Mouse (Mus musculus): ENCODE data around the gene 2410137M14Rik.

2410137M14Rik gene

DNA sequence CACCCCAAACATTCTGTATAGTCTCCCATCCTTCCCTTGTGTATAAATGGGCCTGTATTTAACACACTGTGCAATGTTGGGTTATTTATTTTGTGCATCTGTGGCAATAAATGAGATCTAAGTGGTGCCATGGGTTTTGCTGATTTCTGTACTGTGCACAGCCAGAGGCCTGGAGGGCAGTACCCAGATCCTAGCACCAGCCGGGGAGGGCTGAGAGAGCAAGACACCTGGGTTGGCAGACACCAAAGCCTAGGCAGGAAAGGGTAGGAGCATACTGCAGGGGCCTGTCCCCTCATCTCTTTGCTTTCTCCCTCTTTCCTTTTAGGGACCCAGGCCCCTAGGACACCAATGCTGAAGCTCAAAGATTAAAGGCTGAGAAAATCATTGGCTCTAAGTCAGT lies 32.8 kb downstream of the 2410137M14Rik start:
- DNase-seq (ENCODE audit: low spot score): no peak

DNA sequence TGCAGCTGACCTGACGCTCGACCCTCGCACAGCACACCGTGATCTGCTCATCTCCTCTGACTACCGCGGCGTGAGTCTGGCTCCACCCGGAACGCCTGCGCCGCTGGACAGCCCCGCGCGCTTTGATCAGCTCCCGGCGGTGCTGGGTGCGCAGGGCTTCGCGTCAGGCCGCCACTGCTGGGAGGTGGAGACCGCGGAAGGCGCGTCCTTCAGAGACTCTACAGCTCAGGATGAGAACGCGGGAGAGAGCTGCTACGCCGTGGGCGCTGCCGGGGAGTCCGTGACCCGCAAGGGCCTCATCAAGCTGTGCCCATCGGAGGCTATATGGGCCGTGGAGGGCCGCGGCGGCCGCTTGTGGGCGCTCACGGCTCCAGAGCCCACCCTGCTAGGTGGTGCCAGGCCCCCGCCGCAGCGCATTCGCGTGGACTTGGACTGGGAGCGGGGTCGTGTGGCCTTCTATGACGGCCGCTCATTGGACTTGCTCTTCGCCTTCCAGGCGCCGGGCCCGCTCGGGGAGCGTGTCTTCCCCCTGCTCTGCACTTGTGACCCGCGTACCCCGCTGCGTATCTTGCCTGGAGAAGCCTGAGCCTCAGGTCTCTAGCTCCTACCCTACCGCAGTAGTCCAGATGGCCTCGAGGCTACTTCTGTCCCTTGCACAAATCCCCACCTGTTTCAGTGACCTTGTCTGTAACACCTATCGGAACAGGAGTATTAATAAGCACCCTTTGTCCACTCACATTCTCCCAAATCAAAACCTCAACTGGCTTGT lies 33.8 kb downstream of the 2410137M14Rik start:
- DNase-seq (ENCODE audit: low spot score): peak; percentile 81

DNA sequence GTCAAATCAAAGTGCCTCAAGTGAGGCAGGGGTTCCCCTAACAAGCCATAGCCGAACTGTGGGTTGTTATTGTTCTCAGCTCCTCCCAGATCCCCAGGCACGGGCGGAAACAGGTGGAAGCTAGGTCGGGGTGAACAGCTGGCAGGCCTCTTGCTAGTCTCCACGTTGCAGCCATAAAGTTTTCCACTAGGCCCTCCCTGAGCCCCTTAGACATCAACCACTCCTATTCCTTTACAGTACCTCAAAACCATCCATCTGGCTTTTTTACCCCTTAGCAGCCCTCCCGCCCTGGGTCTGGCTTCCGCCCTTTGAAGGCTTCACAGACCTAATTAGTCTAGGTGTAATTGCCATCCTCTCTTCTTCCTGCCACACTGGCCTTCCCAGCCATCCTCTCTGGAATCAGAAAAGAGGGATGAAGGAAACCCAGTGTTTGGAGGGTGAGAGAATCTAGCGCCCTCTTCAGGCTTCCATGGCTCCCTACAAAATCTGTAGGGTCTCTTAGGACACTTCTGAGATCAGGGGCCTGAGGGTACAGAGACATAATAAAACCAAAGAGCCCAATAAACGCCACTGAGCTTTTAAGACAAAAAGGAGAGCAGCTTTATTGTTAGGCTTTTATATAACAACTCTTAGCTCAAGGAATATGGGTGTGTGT lies 36.8 kb downstream of the 2410137M14Rik start:
- no peak for DNase-seq (ENCODE audit: low spot score)

DNA sequence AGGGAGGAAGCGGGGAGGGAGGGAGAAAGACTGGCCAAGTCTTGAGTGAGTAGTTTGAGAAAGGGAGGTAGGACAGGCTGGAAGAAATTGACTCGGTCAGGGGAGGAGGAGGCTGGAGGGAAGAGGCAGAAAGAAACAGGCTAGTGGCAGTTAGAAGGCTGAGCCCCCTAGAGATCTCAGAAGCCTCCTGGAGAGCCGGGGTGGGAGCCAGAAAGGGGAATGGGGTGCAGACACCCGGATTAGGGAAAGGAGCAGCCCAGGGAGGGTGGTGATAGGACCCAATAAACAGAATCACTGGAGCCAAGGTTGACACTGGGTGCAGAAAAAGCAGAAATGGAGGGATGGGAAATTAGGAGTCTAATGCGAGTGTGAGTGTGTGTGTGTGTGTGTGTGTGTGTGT lies 37.3 kb downstream of the 2410137M14Rik start:
- DNase-seq (ENCODE audit: low spot score): no peak

DNA sequence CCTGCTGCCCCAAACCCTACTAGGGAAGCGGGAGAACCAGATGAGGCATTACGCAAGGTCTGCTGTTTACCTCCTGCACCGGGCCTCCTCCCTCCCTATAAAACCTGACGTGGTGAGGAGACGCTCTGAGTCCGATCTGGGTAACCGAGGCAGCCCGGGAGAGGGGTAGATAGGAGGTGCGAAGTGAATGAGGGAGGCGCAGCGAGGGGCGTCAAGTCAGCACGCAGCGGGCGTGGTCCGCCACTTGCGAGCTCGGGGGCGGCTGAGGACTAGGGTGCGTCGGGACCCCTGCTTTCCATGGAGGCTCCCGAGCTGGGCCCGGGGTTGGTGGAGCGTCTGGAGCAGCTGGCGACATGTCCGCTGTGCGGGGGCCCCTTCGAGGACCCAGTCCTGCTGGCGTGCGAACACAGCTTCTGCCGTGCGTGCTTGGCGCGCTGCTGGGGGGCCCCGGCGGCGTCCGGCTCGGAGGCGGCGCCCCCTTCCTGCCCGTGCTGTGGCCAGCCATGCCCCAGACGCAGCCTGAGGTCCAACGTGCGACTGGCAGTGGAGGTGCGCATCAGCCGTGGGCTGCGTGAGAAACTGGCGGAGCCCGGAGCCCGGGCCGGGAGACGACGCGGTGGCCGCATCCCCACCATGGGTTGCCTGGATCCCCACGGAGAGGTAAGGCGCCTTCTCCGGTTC lies 38.1 kb downstream of the 2410137M14Rik start, which contains the start of gene Rnf39:
TSS of gene Rnf39 (plus strand) at position 128 of the 681 bp plus-strand sequence.
- DNase-seq (ENCODE audit: low spot score): no peak

DNA sequence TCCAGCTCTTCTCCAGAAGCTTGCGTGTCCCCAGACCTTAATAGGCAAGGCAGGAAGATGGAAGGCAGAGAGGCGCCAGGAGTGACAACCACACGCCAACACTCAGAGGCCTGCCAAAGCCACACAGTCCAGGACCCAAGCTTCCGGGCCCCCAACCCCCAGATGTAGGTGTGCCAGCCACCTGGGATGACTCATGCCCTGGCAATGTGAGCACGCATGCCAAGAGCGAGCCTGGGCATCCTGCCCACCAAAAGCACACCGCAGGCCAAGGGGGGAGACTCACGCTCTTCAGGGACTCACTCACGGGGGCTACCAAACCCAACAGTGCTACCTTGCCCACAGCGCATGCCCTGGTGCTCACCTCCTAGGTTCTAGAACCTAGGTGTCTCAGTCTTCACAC lies 38.6 kb downstream of the 2410137M14Rik start:
- DNase-seq (ENCODE audit: low spot score): no peak

DNA sequence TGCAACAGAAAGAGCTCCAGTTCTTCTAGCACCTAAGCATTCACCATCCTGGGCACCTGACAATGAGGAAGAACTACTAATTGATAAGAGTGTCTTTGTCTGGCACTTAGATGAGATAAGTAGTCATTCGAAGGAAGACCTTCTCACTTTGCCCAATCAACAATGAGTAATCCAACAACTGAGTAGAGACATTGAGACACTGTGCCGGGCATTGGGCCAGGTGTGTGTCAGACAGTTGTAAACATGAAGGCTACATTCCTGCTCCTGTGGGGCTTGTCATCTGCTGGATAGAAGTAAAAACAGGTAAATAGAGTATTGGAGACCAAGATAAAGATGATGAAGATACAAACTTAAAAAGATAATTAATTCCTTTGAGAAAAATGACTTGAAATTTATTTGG lies 43.0 kb downstream of the 2410137M14Rik start:
- DNase-seq (ENCODE audit: low spot score): no peak

DNA sequence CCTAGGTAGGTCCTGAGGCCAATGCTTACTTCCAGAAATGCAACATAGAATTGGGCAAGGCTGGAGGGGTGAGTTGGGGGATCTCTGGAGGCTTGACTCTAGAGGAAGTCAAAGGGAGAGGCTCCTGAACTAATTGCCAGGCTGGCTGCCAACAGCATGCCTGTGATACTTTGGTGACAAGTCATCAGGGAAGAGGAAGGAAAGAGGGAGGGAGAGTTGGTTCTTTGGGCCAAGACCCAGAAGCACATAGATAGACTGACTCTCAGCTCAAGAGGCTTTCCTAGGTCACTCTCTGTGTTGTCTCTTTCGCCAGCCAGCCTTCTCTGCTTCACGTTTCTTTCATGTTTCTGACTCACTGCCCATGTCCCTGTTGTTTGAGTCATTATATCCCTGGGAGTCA lies 49.2 kb downstream of the 2410137M14Rik start:
- DNase-seq (ENCODE audit: low spot score): no peak

DNA sequence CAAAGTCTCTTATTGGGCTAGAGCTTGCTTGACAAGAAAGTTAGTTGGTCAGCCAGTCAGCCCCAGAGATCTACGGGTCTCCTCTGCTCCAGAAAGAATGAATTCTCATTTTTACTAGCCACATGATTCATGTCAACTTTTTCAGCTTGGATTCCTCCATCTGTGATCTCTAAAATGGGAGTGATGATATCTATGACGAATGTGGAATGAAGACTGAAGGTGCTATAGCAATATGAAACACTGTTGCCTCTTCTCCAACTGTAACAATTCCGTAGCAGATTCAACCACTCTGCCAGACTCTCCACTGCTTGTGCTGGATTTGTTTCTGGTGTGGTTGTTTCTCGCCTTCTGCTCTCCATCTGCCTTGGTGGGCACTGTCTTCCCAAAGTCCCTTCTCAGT lies 49.9 kb downstream of the 2410137M14Rik start:
- no peak for DNase-seq (ENCODE audit: low spot score)

DNA sequence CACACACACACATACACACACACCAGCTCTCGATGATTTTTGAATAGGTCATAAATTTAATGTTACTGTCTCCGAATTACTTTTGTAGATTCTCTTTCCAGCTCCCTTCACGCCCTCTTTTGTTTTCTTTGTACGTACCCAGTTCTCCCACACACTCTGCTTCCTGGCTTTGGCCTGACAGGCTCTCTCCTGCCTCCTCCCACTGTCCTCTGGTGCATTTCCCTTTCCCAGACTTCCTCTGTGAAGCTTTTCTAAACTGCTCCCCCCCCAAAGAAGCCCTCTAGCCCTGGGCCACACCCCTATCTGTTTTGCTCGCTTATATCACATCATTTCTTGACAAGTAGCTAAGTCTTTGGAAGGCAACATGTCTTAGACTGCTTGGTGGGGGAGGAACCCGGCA lies 50.8 kb downstream of the 2410137M14Rik start:
- no peak for DNase-seq (ENCODE audit: low spot score)

DNA sequence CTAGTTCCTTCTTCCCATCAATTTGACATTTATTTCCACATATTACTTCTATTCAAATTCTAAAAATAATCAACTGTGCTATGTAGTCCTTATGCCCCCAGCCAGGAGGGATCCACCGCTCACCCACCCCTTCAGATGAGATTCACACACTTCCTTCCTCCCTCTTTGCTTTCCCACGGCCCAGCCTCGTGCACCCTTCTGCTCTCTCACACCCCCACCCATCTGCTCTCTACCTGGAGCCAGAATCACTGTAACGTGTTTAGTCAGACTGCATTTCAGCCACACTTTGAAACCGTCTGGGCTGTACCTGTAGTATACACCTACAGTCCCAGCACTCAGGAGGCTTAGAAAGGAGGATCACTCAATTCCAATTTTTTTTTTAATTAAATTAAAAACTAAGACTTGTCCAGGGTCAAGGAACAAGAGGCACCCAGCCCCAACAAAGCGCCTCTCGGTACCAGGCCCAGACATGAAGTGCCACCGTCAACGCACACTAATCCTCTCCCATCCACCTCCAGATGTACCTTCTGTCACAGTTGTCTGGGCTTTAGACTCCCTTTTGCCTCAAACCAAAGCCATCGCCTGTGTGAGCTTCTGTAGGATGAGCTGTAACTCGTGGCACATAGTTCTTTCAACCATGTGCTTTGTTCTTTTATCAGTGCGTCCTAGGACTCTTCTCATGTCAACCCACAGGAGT lies 51.7 kb downstream of the 2410137M14Rik start:
- no peak for DNase-seq (ENCODE audit: low spot score)

All from MN1 (cell line).